Mouse (Mus musculus): ENCODE measurements around the gene Bcl7a. TPM values are rescaled to one million over a fixed set of nuclear protein-coding genes. Genes with fewer than 3 reads are reported as not detected.
A peak's percentile ranks its signal among the peaks of the same experiment; 100 is the strongest.

Gene Bcl7a
- polyA plus RNA-seq, 1 experiment from 2014 or later, result 42.4 TPM

DNA sequence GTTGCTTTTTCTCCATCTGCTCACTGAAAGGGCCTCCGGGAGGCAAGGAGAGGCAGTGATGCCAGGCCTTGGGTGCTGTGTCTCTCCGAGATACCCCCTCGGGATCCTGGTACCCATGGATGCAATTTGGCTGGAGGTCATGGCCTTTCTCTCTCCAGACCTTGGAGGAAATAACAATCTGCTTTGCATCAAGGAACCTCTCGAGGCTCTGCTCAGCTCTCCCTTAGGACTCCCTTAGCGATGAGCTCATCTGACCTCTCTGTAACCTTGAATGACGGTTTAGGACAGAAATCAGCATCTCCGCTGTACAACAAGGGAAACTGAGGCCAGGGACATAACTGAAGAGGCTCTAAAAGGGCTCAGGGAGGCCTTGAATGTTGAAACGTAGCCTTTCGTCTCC lies 35.1 kb downstream of the Bcl7a start:
- H3K4me2 ChIP-seq (ENCODE audit: low read length), result no peak overlapping the region
- peaks cover 11% of the 10 kb centered on the region for H3K36me3 ChIP-seq (ENCODE audit: control insufficient read depth, insufficient read depth, low read length)
- no peaks in the 10 kb centered on the region for H3K4me1 ChIP-seq (ENCODE audit: control insufficient read depth, insufficient read depth, low read length)
- whole genome bisulfite sequencing, result 87% methylated on average over 9 of the region's 9 CpGs
- no peak overlapping the region for H3K4me3 ChIP-seq (replicated peaks; ENCODE audit: low read depth, low read length)
- H3K27ac ChIP-seq (replicated peaks; ENCODE audit: low read depth, low read length), result no peak overlapping the region
- ATAC-seq (ENCODE audit: low FRiP score, low TSS enrichment) (no peak), DNase-seq (no peak)
- no peak overlapping the region for H3K9ac ChIP-seq (replicated peaks; ENCODE audit: low read length)
- no peaks in the 10 kb centered on the region for H3K9me3 ChIP-seq (ENCODE audit: control insufficient read depth, low read length)
- H3K27me3 ChIP-seq (ENCODE audit: control insufficient read depth, insufficient read depth, low read length), result no peaks in the 10 kb centered on the region

DNA sequence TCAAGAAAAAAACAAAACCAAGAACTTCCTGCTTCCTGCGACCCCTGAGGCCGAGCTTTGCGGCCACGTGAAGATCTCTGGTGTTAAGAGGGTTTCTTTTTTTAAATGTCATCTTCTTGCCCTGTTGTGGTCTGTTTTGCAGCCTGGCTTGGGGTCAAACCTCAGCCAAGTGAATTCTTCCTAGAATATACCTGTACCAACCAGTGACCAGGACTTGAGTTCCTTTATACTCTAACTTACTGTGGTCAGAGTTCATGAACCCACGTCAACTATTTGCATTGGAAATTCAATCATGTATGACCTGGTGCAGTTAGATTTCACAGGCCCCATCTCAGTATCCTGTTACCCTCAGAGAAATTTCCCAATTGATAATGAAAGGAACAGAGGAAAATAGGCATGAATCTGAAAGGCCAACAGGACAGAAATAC lies 35.9 kb downstream of the Bcl7a start:
- DNase-seq, result no peak
- H3K4me2 ChIP-seq (ENCODE audit: low read length), result no peak overlapping the region
- WGBS, result 82% methylated on average over 5 of the region's 5 CpGs
- H3K27ac ChIP-seq (replicated peaks; ENCODE audit: low read depth, low read length), result no peak overlapping the region
- H3K36me3 ChIP-seq (ENCODE audit: control insufficient read depth, insufficient read depth, low read length), result peaks cover 5% of the 10 kb centered on the region; the same call in 1 of the 2 replicates
- H3K4me3 ChIP-seq (replicated peaks; ENCODE audit: low read depth, low read length), result no peak overlapping the region
- H3K4me1 ChIP-seq (ENCODE audit: control insufficient read depth, insufficient read depth, low read length), result no peaks in the 10 kb centered on the region
- H3K27me3 ChIP-seq (ENCODE audit: control insufficient read depth, insufficient read depth, low read length), result no peaks in the 10 kb centered on the region
- H3K9me3 ChIP-seq (ENCODE audit: control insufficient read depth, low read length), result no peaks in the 10 kb centered on the region
- ATAC-seq (ENCODE audit: low FRiP score, low TSS enrichment), result no peak
- no peak overlapping the region for H3K9ac ChIP-seq (replicated peaks; ENCODE audit: low read length)

DNA sequence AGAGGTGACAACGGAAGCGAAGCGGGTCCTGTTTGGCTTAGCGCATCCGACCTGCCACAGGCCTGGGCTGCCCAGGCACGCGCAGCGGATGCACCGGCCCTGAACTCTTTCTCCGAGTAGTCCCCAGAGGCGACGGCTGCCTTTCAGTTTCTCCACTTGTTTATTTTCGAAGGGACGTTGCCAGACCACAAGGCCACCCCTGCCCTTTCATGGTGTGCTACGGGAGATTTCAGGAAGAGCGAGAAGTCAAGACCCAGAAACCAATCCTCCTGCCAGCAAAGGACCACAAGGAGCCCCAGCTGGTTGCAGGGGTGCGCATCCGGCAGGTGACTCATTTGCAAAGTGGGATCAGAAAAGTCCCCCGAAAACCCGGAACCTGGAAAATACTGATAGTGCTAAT lies 38.3 kb downstream of the Bcl7a start:
- ATAC-seq (ENCODE audit: low FRiP score, low TSS enrichment), result no peak
- no peak overlapping the region for H3K27ac ChIP-seq (replicated peaks; ENCODE audit: low read depth, low read length)

DNA sequence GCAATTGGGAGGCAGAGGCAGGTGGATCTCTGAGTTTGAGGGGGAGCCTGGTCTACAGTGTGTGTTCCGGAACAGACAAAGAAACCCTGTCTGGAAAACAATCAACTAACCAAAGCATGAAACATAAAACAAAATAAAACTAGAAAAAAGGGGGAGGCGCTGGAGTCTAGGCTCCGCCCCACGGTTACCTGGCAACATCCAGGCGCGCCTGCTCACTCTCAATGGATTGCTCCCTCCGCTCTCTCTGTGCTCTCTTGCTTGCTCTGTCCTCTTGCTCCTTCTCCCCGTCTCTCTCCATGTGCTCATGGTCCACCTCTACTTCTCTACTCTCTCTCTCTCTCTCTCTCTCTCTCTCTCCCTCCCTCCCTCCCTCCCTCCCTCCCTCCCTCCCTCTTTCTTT lies 39.1 kb downstream of the Bcl7a start:
- no peak for ATAC-seq (ENCODE audit: low FRiP score, low TSS enrichment)
- H3K4me2 ChIP-seq (ENCODE audit: low read length), result no peak overlapping the region
- H3K9ac ChIP-seq (replicated peaks; ENCODE audit: low read length), result no peak overlapping the region
- H3K27ac ChIP-seq (replicated peaks; ENCODE audit: low read depth, low read length), result no peak overlapping the region
- no peaks in the 10 kb centered on the region for H3K27me3 ChIP-seq (ENCODE audit: control insufficient read depth, insufficient read depth, low read length)
- no peak for DNase-seq
- 83% methylated on average over 8 of the region's 8 CpGs for WGBS
- no peak overlapping the region for H3K4me3 ChIP-seq (replicated peaks; ENCODE audit: low read depth, low read length)
- H3K4me1 ChIP-seq (ENCODE audit: control insufficient read depth, insufficient read depth, low read length), result no peaks in the 10 kb centered on the region
- no peaks in the 10 kb centered on the region for H3K9me3 ChIP-seq (ENCODE audit: control insufficient read depth, low read length)
- H3K36me3 ChIP-seq (ENCODE audit: control insufficient read depth, insufficient read depth, low read length), result no peaks in the 10 kb centered on the region

More for the DNA sequence above, 38.3 kb downstream of the Bcl7a start:
- no peak overlapping the region for H3K4me2 ChIP-seq (ENCODE audit: low read length)
- whole genome bisulfite sequencing, result 39% methylated on average over 20 of the region's 20 CpGs
- no peak overlapping the region for H3K4me3 ChIP-seq (replicated peaks; ENCODE audit: low read depth, low read length)
- no peak overlapping the region for H3K9ac ChIP-seq (replicated peaks; ENCODE audit: low read length)
- H3K36me3 ChIP-seq (ENCODE audit: control insufficient read depth, insufficient read depth, low read length), result no peaks in the 10 kb centered on the region
- H3K27me3 ChIP-seq (ENCODE audit: control insufficient read depth, insufficient read depth, low read length), result no peaks in the 10 kb centered on the region
- H3K9me3 ChIP-seq (ENCODE audit: control insufficient read depth, low read length), result no peaks in the 10 kb centered on the region
- no peaks in the 10 kb centered on the region for H3K4me1 ChIP-seq (ENCODE audit: control insufficient read depth, insufficient read depth, low read length)
- peak; percentile 27 for DNase-seq

DNA sequence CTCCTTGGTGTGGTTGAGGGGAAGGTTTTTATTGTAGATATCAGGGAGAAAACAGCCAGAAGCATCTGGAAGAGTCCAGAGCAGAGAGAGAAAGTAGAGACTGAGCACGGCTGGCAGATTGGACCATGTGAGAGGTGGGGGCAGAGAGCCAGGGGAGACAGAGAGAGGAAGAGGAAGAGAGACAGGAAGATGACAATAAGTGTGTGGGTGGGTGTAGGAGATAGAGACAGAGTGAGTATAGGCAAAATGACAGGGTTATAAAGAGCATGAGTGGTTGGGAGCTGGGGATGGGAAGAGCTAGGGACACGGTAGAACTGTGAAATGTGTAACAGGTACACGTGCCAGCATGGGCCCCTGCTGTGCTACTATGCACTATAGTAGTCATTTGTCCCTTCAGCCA lies 44.8 kb downstream of the Bcl7a start:
- WGBS, result 19% methylated on average over 3 of the region's 3 CpGs
- Histone ChIP-seq H3K36me3 (ENCODE audit: control insufficient read depth, insufficient read depth, low read length) (no peaks in the 10 kb centered on the region), H3K9me3 (ENCODE audit: control insufficient read depth, low read length) (no peaks in the 10 kb centered on the region), H3K4me3 (replicated peaks; ENCODE audit: low read depth, low read length) (no peak overlapping the region), H3K27ac (replicated peaks; ENCODE audit: low read depth, low read length) (no peak overlapping the region), H3K27me3 (ENCODE audit: control insufficient read depth, insufficient read depth, low read length) (no peaks in the 10 kb centered on the region), H3K4me1 (ENCODE audit: control insufficient read depth, insufficient read depth, low read length) (peaks cover 5% of the 10 kb centered on the region), H3K9ac (replicated peaks; ENCODE audit: low read length) (no peak overlapping the region), H3K4me2 (ENCODE audit: low read length) (no peak overlapping the region)
- DNase-seq, result no peak
- ATAC-seq (ENCODE audit: low FRiP score, low TSS enrichment), result no peak

DNA sequence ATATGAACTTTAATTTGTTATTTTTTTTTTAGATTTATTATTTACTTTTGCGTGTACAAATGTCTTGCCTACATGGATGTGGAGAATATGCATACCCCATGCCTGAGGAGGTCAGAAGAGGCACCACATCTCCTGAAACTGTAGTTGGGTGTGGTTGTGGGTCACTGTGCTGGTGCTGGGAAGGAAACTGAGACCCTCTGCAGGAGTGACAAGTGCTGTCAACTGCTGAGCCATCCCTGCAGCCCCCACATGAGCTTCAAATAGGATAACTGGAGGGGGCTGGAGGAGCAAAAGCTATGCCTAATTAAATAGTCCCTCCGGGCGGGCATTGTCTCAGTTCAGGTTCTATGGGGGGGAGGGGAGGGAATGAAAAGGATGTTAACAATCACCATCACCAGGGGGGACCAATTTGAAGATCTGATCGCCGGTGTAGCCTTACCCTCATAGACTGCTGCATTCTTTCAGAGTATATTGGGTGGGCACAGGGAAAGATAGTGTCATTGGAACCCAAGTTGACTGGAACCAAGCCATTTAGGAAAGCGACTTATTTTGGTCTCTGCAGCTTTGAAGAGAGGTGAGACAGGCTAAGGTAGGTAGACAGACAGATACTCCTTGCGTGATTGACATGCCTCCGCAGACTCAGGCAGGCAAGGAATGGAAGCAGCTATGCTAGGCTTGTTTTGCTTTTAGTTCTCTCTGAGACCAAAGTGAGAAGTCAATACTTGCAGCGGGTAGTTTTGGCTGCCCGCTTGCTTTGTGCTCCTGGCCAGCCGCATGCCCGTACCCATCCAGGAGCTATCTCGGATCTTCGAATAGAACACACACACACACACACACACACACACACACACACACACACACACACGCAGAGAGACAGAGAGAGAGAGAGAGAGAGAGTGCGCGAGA lies 47.2 kb downstream of the Bcl7a start:
- Histone ChIP-seq H3K4me1 (ENCODE audit: control insufficient read depth, insufficient read depth, low read length) (peaks cover 6% of the 10 kb centered on the region), H3K27ac (replicated peaks; ENCODE audit: low read depth, low read length) (no peak overlapping the region), H3K27me3 (ENCODE audit: control insufficient read depth, insufficient read depth, low read length) (no peaks in the 10 kb centered on the region), H3K9ac (replicated peaks; ENCODE audit: low read length) (peak overlapping the region; percentile 34; the same call in 1 of the 2 replicates), H3K4me2 (ENCODE audit: low read length) (peak overlapping the region; percentile 66), H3K9me3 (ENCODE audit: control insufficient read depth, low read length) (no peaks in the 10 kb centered on the region), H3K4me3 (replicated peaks; ENCODE audit: low read depth, low read length) (peak overlapping the region; percentile 38), H3K36me3 (ENCODE audit: control insufficient read depth, insufficient read depth, low read length) (no peaks in the 10 kb centered on the region)
- DNase-seq, result peak; percentile 36
- ATAC-seq (ENCODE audit: low FRiP score, low TSS enrichment), result no peak
- 2% methylated on average over 15 of the region's 17 CpGs for WGBS

DNA sequence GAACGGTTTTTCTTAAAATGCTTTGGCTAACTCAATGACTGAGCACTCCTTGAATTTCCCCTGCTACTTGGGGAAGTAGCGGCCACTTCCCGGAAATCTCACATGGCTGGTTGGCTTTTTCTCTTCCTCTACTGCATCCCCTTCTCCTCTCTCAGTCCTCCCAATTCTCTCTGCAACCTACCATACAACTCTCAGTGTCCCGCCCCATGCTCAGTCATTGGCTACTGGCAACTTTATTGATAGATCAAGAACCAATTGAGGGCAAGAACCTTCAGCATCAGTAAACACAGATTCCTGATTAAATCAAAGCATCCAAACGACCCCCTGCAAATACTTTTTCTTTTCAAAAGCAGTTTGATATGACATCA lies 47.8 kb downstream of the Bcl7a start:
- Histone ChIP-seq H3K4me1 (ENCODE audit: control insufficient read depth, insufficient read depth, low read length) (peaks cover 12% of the 10 kb centered on the region), H3K36me3 (ENCODE audit: control insufficient read depth, insufficient read depth, low read length) (no peaks in the 10 kb centered on the region), H3K4me2 (ENCODE audit: low read length) (peak overlapping the region; percentile 66), H3K9me3 (ENCODE audit: control insufficient read depth, low read length) (no peaks in the 10 kb centered on the region), H3K4me3 (replicated peaks; ENCODE audit: low read depth, low read length) (peak overlapping the region; percentile 38), H3K9ac (replicated peaks; ENCODE audit: low read length) (peak overlapping the region; percentile 34; the same call in 1 of the 2 replicates), H3K27me3 (ENCODE audit: control insufficient read depth, insufficient read depth, low read length) (no peaks in the 10 kb centered on the region), H3K27ac (replicated peaks; ENCODE audit: low read depth, low read length) (no peak overlapping the region)
- no peak for ATAC-seq (ENCODE audit: low FRiP score, low TSS enrichment)
- peak; percentile 85 for DNase-seq
- WGBS, result 5% methylated on average over 5 of the region's 5 CpGs

DNA sequence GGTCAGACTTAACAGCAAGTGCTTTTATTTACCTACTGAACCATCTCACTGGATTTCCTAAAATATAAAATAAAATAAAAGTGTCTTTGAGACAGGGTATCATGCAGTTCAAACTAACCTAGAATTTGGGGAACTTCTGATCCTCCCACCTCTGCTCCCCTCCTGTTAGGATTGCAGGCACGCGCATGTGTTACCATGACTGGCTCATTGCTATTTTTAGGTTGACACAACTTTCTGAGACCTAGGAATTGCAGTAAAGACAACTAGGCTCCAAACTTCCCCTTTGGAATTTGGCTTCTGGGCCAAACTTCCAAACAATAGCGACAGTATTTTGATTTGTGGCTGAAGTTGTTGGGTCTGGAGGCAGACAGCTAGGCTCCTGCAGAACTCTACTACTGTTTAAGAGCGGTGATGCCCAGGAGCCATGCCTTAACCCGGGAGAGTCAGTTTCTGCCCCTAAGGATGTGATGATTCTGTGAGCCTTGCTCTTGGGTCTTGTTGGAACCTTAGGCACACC lies 50.2 kb downstream of the Bcl7a start:
- H3K9ac ChIP-seq (replicated peaks; ENCODE audit: low read length), result peak overlapping the region; percentile 88; the same call in 1 of the 2 replicates
- H3K27ac ChIP-seq (replicated peaks; ENCODE audit: low read depth, low read length), result peak overlapping the region; percentile 84
- H3K4me2 ChIP-seq (ENCODE audit: low read length), result peak overlapping the region; percentile 69
- H3K4me3 ChIP-seq (replicated peaks; ENCODE audit: low read depth, low read length), result peak overlapping the region; percentile 95
- H3K9me3 ChIP-seq (ENCODE audit: control insufficient read depth, low read length), result no peaks in the 10 kb centered on the region
- 31% methylated on average over 5 of the region's 5 CpGs for WGBS
- no peaks in the 10 kb centered on the region for H3K27me3 ChIP-seq (ENCODE audit: control insufficient read depth, insufficient read depth, low read length)
- DNase-seq, result no peak
- peaks cover 36% of the 10 kb centered on the region for H3K4me1 ChIP-seq (ENCODE audit: control insufficient read depth, insufficient read depth, low read length)
- no peak for ATAC-seq (ENCODE audit: low FRiP score, low TSS enrichment)
- no peaks in the 10 kb centered on the region for H3K36me3 ChIP-seq (ENCODE audit: control insufficient read depth, insufficient read depth, low read length)
